ENCODE assay signal across 8 mouse cellular contexts in the genomic region with DNA sequence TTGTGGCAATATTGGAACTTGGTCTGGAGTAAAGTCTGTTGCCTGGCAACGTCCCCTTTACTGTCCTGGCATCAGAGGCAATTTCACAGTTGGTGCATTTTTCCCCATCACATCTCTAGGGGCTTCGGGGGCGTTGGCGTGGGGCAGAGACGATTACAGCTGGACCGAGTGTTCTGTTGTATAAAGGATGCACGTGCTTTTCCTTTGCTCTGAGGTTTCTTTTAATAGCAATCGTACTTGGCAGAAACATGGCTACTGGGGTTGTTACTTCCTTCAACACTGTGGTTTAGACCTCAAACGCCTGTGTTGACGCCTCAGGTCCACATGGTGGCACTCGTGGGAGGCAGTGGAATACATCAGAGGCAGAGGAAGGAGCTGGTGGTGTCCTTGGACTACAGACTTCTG. TPM values are rescaled to one million over a fixed set of nuclear protein-coding genes. Genes with fewer than 3 reads are reported as not detected.
DNase-seq lines count a peak whose midpoint lies in the region; ATAC-seq and TF ChIP-seq lines count a peak whose summit lies in the region.

No protein-coding gene starts in this region.

- no peak for TF ChIP-seq POLR2A in liver, adult 2 months (IDR thresholded peaks at IDR 0.05; ENCODE audit: extremely low read depth, insufficient read depth, low read length)

- H3K9me3 ChIP-seq in heart, embryonic 13.5 days = no peaks in the 10 kb centered on the region
- H3K9me3 ChIP-seq in kidney, embryonic 16.5 days (ENCODE audit: low read length) = no peaks in the 10 kb centered on the region
- no peaks in the 10 kb centered on the region for H3K9me3 ChIP-seq in midbrain, postnatal 0 days (ENCODE audit: low read length)

- H3K27ac ChIP-seq in heart, embryonic 13.5 days (replicated peaks) = no peak overlapping the region
- H3K27ac ChIP-seq in kidney, embryonic 16.5 days (ENCODE audit: low read length) = no peak overlapping the region
- H3K27ac ChIP-seq in liver, adult 2 months (replicated peaks; ENCODE audit: insufficient read depth, low read depth, low read length) = no peak overlapping the region
- no peak overlapping the region for H3K27ac ChIP-seq in midbrain, postnatal 0 days (ENCODE audit: low read depth, low read length)

- peak; percentile 23 to 42 for DNase-seq in urinary bladder, adult 18-20 months (ENCODE audit: low spot score in 2 of 2)
- DNase-seq in urinary bladder, postnatal 10 days (ENCODE audit: low spot score) = no peak
- DNase-seq in embryo, embryonic 11 days = peak; percentile 66
- peak; percentile 44 for DNase-seq in liver, adult 2 months (ENCODE audit: extremely low read depth, low read depth, low spot score)
- DNase-seq in midbrain, postnatal 0 days (ENCODE audit: low spot score) = peak; percentile 84
- peak; percentile 46 to 51 for DNase-seq in spleen, postnatal 14 days (ENCODE audit: low spot score in 2 of 2)

- no peak overlapping the region for H3K9ac ChIP-seq in heart, embryonic 13.5 days
- no peak overlapping the region for H3K9ac ChIP-seq in kidney, embryonic 16.5 days (replicated peaks; ENCODE audit: low read length)
- no peak overlapping the region for H3K9ac ChIP-seq in liver, adult 2 months (ENCODE audit: low read depth, low read length)
- no peak overlapping the region for H3K9ac ChIP-seq in midbrain, postnatal 0 days (replicated peaks; ENCODE audit: low read length, poor library complexity, severe bottlenecking)

- WGBS in heart, embryonic 13.5 days = 22% methylated on average over 11 of the region's 11 CpGs
- WGBS in kidney, embryonic 16.5 days = 26% methylated on average over 11 of the region's 11 CpGs
- 32% methylated on average over 11 of the region's 11 CpGs for WGBS in liver, adult 2 months
- 14% methylated on average over 11 of the region's 11 CpGs for WGBS in midbrain, postnatal 0 days

- H3K4me1 ChIP-seq in heart, embryonic 13.5 days = no peaks in the 10 kb centered on the region
- no peaks in the 10 kb centered on the region for H3K4me1 ChIP-seq in kidney, embryonic 16.5 days (ENCODE audit: insufficient read depth, low read length)
- H3K4me1 ChIP-seq in liver, adult 2 months (ENCODE audit: control insufficient read depth, insufficient read depth, low read length) = no peaks in the 10 kb centered on the region
- H3K4me1 ChIP-seq in midbrain, postnatal 0 days (ENCODE audit: insufficient read depth, low read length) = no peaks in the 10 kb centered on the region

- H3K4me3 ChIP-seq in heart, embryonic 13.5 days = no peak overlapping the region
- H3K4me3 ChIP-seq in kidney, embryonic 16.5 days (ENCODE audit: low read length) = no peak overlapping the region
- no peak overlapping the region for H3K4me3 ChIP-seq in liver, adult 2 months (ENCODE audit: insufficient read depth, low read depth, low read length)
- peak overlapping the region; percentile 2; the same call in 1 of the 2 replicates for H3K4me3 ChIP-seq in midbrain, postnatal 0 days (ENCODE audit: low read depth, low read length)

- no peak for ATAC-seq in heart, embryonic 13.5 days (ENCODE audit: extremely low read depth, insufficient number of reproducible peaks, low FRiP score, low TSS enrichment)
- ATAC-seq in kidney, embryonic 16.5 days (ENCODE audit: low FRiP score, low TSS enrichment) = peak; percentile 87
- ATAC-seq in midbrain, postnatal 0 days (ENCODE audit: low FRiP score) = peak; percentile 85

- TF ChIP-seq CTCF in liver, adult 2 months (IDR thresholded peaks at IDR 0.05; ENCODE audit: low read depth, low read length) = peak; percentile 88
- TF ChIP-seq CTCF in midbrain, postnatal 0 days (IDR thresholded peaks at IDR 0.05) = peak; percentile 81

- peak overlapping the region; percentile 40; the same call in 1 of the 2 replicates for H3K4me2 ChIP-seq in heart, embryonic 13.5 days
- peak overlapping the region; percentile 8; the same call in 1 of the 2 replicates for H3K4me2 ChIP-seq in kidney, embryonic 16.5 days (replicated peaks; ENCODE audit: low read depth, low read length)
- H3K4me2 ChIP-seq in midbrain, postnatal 0 days (ENCODE audit: low read depth, low read length, poor library complexity, severe bottlenecking) = peak overlapping the region; percentile 28; the same call in 1 of the 2 replicates

- H3K36me3 ChIP-seq in heart, embryonic 13.5 days = no peaks in the 10 kb centered on the region
- no peaks in the 10 kb centered on the region for H3K36me3 ChIP-seq in kidney, embryonic 16.5 days (ENCODE audit: insufficient read depth, low read length)
- H3K36me3 ChIP-seq in liver, adult 2 months (ENCODE audit: control insufficient read depth, insufficient read depth, low read length) = no peaks in the 10 kb centered on the region
- H3K36me3 ChIP-seq in midbrain, postnatal 0 days (ENCODE audit: insufficient read depth, low read length) = no peaks in the 10 kb centered on the region

- no peaks in the 10 kb centered on the region for H3K79me2 ChIP-seq in liver, adult 2 months (ENCODE audit: control insufficient read depth, insufficient read depth, low read length)

- no peaks in the 10 kb centered on the region for H3K27me3 ChIP-seq in heart, embryonic 13.5 days (replicated peaks)
- no peaks in the 10 kb centered on the region for H3K27me3 ChIP-seq in kidney, embryonic 16.5 days (ENCODE audit: insufficient read depth, low read length)
- no peaks in the 10 kb centered on the region for H3K27me3 ChIP-seq in liver, adult 2 months (ENCODE audit: control insufficient read depth, insufficient read depth, low read length)
- no peaks in the 10 kb centered on the region for H3K27me3 ChIP-seq in midbrain, postnatal 0 days (ENCODE audit: insufficient read depth, low read length)

RNA-seq across cellular contexts. Expression of gene 4922502D21Rik, which starts 2.1 kb away (rescaled TPM):
- not detected in 2 replicates for polyA plus RNA-seq in heart, embryonic 13.5 days (2015; fragmentation: Nextera tagmentation; extraction: Ambion mirVana)
- not detected in 2 replicates for polyA plus RNA-seq in kidney, embryonic 16.5 days (2015; fragmentation: Nextera tagmentation; extraction: Ambion mirVana)
- total RNA-seq in liver, adult 2 months (2014; rRNA removed) = not detected in 2 replicates
- polyA plus RNA-seq in liver, adult 2 months (2012; rRNA removed) = not detected in 2 replicates
- not detected in 2 replicates for total RNA-seq in midbrain, postnatal 0 days (2014; rRNA removed)
- not detected in 2 replicates for polyA plus RNA-seq in midbrain, postnatal 0 days (2015; fragmentation: Nextera tagmentation; extraction: Ambion mirVana)

RNA-seq across cellular contexts. Expression of gene Clec12a, which starts 8.8 kb away (rescaled TPM):
- polyA plus RNA-seq in heart, embryonic 13.5 days (2015; fragmentation: Nextera tagmentation; extraction: Ambion mirVana) = 0.66 and 0.86 TPM in 2 replicates
- 0.67 and 0.74 TPM in 2 replicates for polyA plus RNA-seq in kidney, embryonic 16.5 days (2015; fragmentation: Nextera tagmentation; extraction: Ambion mirVana)
- 5.3 and 6.5 TPM in 2 replicates for total RNA-seq in liver, adult 2 months (2014; rRNA removed)
- 0.86 and 1.2 TPM in 2 replicates for polyA plus RNA-seq in liver, adult 2 months (2012; rRNA removed)
- 0.33 TPM in 1 of 2 replicates, not detected in the other for total RNA-seq in midbrain, postnatal 0 days (2014; rRNA removed)
- polyA plus RNA-seq in midbrain, postnatal 0 days (2015; fragmentation: Nextera tagmentation; extraction: Ambion mirVana) = 0.29 and 0.49 TPM in 2 replicates

RNA-seq across cellular contexts. Expression of gene Clec12b, which starts 52.0 kb away (rescaled TPM):
- 0.15 and 0.32 TPM in 2 replicates for polyA plus RNA-seq in heart, embryonic 13.5 days (2015; fragmentation: Nextera tagmentation; extraction: Ambion mirVana)
- 0.11 TPM in 1 of 2 replicates, not detected in the other for polyA plus RNA-seq in kidney, embryonic 16.5 days (2015; fragmentation: Nextera tagmentation; extraction: Ambion mirVana)
- total RNA-seq in liver, adult 2 months (2014; rRNA removed) = not detected in 2 replicates
- not detected in 2 replicates for polyA plus RNA-seq in liver, adult 2 months (2012; rRNA removed)
- total RNA-seq in midbrain, postnatal 0 days (2014; rRNA removed) = not detected in 2 replicates
- polyA plus RNA-seq in midbrain, postnatal 0 days (2015; fragmentation: Nextera tagmentation; extraction: Ambion mirVana) = 0.23 and 0.37 TPM in 2 replicates

RNA-seq across cellular contexts. Expression of gene Cd69, which starts 58.4 kb away (rescaled TPM):
- polyA plus RNA-seq in heart, embryonic 13.5 days (2015; fragmentation: Nextera tagmentation; extraction: Ambion mirVana) = 0.14 TPM in 1 of 2 replicates, not detected in the other
- 0.13 TPM in 1 of 2 replicates, not detected in the other for polyA plus RNA-seq in kidney, embryonic 16.5 days (2015; fragmentation: Nextera tagmentation; extraction: Ambion mirVana)
- total RNA-seq in liver, adult 2 months (2014; rRNA removed) = 0.74 and 1.1 TPM in 2 replicates
- 0.15 TPM in 1 of 2 replicates, not detected in the other for polyA plus RNA-seq in liver, adult 2 months (2012; rRNA removed)
- not detected in 2 replicates for total RNA-seq in midbrain, postnatal 0 days (2014; rRNA removed)
- not detected in 2 replicates for polyA plus RNA-seq in midbrain, postnatal 0 days (2015; fragmentation: Nextera tagmentation; extraction: Ambion mirVana)
